Mouse (Mus musculus) left cerebral cortex, adult 11 months (tissue): Measurements from ENCODE around the gene Tmem185b.
A peak's percentile ranks its signal among the peaks of the same experiment; 100 is the strongest.

ENCODE experiments used
- DNase-seq: peaks from one replicate; pipeline ENCODE4 v3.0.0; 2022; ENCODE audit warnings: low spot score

Tmem185b gene

DNA sequence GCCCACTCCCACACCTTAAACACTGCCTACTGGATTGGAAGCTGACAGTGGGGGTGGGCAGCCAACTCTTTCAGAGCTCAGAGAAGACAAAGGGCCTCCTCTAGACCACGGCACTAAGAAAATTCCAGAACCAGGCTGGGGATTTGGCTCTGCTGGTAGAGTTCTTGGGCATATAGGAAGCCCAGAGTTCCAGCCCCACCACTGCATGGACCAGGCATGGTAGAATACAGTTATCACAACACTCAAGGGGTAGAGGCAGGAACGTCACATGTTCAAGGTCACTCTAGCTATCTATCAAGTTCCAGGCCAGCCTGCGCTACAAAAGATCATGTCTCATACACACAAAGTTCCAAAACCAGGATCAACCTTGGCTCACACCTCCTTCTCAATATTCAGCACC, 22.8 kb upstream of the Tmem185b start:
- DNase-seq, result no peak

DNA sequence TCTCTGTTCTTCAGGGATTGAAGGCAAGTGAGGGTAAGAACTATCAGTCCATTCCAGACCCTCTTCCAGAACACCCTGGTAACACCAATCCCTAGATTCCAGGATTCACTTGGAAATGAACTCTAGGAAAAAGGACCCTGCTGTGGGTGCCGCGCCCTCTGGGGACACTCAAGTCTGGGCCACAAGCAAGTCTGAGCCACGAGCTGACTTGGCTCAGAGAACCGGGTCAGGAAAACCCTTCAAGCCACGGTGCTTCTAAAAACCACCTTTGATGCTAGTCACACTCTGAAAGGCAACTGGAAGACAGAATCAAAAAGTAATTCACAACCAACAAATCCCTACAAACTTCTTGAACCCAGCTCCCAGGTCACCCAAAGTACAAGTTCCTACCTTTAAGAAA, 22.2 kb upstream of the Tmem185b start:
- DNase-seq, result no peak

DNA sequence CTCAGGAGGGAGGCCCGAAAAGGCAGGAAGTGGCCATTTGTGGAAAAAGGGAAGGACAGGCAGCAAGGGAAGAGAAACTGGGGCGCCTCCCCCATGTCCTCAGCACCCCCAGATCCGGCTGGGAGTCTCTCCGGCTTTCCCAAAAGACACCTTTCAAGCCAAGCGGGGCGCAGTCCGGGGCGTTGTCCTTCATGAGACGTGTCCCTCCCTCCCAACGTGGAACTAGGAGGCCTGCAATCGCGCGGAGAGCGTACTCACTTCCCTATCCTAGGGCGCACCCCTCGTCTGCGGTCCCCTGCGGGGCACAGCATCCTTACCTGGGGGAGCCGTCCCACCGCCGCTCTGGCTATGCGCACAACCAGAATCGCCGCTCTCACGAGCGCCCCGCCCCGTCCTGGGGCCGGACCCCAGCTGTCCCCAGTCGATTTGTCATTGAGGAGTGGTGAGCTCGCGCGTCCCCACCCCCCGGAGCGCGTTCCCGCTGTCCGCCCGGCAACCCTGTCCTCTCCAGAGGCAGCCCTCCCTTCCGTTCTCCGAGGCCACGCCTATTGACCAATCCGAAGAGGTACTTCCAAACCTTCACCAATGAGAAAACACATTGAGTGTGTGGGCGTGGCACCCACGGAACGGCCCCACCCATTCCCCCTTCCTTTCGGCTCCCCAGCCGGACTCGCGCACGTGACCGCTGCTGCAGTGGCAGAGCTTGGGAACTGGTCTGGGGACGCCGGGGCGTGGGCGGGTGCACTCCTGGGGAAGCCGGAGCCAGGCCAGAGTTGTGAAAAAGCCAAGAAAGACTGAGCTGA, 21.5 kb upstream of the Tmem185b start, which contains the start of gene Ralb:
Ralb (minus strand) TSS at position 535 of the 803 bp plus-strand sequence.
- peak; percentile 98 for DNase-seq

DNA sequence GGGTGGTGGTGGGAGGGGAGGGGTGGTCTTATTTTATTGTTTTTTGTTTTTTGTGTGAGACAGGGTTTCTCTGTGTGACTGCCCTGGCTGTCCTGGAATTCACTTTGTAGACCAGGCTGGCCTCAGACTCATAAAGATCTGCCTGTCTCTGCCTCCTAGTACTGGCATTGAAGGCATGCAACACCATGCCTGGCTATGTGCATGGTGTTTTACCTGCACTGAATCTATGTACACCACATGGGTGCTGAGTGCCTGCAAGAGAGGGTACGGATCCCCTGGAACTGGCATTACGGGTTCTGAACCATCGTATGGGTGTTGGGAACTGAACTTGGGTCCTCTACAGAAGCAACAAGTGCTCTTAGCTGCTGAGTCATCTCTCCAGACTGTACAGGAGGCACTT, 20.0 kb upstream of the Tmem185b start:
- DNase-seq, result no peak

DNA sequence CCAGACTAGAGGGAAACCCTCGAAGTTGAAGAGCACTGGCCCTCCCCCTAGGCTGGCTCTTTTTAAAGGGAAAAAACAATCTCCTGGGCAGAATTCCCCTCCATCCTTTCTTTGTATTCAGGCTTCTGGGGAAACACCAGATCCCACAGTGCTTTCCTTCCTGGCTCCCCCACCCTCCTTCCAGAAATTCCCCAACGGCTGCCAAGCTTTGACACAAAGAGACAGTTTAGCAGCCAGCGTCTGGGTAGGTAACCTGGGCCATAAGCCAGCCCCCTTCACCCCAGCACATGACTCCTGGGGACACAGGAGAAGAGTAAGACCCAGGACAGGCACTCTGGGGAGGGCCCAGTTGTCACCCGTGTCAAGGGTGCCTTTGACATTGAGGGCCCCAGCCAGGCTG, 17.4 kb upstream of the Tmem185b start:
- DNase-seq, result no peak

DNA sequence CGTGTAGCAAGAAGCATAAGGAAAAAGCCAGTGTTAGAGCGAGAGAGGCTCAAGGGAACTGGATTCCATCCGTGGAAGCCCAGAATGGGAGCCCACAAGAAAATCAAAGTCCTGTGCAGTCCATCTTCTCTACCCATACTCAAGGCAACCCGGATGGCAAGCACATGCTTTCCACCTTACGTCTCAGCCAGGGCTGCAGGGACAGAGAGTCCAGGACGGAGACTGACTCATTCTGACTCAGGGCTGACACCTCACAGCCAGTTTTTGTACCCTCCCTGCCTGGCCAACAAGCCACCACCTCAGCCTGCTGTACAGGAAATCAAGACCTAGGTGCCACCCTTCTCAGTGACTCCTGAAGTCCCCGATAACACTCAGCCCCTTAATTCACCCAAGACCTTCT, 16.5 kb upstream of the Tmem185b start:
- DNase-seq, result no peak

DNA sequence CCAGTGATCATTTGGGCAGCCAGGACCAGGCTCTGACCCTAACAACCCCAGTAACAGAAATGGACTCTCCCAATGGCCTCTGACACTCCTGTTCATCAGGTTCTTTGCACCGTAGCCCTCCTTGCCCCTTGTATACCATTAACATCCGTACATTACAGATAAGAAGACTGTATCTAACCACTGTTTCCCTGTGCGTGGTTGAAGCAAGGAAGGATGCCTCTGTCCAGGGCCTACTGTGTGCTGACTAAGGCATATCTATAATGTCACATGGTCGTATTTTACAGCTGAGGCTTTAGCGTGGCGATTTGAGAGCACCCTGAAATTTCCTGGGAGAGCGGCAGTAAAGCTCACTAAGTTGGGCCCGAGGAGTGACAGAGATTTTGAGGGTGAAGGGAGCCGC, 15.6 kb upstream of the Tmem185b start:
- no peak for DNase-seq

DNA sequence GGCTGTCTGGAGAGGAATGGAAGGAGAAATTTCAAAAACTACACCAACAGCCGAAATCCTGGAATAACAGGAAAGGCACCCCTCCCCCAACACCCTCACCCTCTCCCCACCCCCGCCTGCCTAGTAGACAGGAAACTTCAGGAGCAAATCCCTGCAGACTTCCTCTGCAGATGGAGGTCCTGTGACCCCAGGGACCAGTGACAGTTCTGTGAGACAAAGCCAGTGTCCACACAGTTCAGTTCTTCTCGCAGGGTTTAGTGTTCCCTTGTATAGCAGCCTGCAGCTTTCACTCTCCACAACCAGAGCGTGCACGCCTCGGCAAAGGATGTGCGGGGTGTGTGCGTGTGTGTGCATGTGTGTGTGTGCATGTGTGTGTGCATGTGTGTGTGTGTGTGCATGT, 15.1 kb upstream of the Tmem185b start:
- DNase-seq, result no peak

DNA sequence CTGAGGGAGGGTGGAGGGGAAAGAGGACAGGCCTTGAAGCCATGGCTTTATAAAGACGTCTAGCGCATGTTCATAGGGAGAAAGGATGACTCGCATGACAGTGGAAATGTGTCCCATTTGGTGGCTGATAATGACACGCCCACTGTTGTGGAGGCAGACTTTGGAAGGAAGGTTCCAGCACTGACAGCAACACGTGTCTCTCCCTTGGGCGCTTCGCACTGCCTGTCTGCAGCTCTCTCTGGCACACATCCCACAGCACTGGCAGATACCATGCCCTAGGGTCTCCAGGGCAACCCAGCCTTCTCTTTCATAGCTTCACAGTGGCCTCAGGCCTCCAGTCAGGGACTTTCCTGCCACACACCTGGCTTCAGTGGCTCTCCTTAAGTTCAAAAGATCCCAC, 7.9 kb upstream of the Tmem185b start:
- DNase-seq, result no peak

DNA sequence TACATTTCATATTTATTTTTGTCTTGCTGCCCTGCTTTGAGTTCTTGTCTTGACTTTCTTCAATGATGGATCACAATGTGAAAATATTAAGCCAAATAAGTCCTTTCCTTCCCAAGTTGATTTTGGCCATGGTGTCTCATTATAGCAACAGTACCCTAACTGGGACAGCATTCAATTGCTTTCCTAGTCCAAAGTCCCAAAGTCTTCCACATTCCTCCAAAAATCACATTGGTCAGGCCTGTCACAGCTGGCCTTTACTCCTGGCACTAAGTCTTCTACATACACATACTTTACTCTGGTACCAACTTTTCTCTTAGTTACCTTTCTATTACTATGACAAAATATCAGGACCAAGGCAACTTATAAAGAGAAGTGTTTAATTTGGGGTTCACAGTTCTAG, 7.2 kb upstream of the Tmem185b start:
- no peak for DNase-seq

DNA sequence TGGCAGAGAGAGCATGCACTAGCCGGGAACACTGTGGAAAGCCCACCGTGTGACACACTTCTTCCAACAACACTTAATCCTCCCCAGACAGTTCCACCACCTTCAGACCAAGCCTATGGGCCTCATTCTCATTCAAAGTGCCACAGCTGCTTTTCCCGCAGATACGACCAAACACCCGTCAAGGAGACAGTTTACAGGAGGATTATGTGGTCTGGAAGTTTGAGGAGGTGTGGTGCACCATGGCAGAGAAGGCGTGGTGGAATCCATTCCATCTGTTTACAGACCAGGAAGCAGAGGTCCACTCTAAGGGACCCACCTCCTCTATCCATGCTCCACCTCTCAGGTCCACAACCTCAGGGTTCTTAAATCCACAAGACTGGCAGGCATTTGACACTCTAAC, 6.7 kb upstream of the Tmem185b start:
- DNase-seq, result no peak

DNA sequence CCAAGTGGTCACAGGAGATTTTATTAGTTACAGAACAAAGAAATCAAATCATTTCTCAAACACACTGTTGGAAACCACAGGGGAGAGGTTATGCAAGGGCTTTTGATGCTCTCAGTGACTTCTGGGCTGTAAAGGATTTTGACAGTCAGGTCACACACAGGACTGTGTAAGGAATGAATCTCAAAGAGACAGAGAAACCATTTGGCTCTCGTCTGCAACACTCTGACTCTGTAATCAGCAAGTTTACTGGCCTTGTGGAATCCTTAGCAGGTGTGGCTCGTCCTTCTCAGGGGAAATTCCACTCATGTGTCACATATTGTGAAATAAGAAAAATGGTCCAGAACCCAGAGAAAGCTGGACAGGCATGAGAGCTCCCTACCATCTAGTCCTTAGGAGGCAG, 4.9 kb upstream of the Tmem185b start:
- no peak for DNase-seq

DNA sequence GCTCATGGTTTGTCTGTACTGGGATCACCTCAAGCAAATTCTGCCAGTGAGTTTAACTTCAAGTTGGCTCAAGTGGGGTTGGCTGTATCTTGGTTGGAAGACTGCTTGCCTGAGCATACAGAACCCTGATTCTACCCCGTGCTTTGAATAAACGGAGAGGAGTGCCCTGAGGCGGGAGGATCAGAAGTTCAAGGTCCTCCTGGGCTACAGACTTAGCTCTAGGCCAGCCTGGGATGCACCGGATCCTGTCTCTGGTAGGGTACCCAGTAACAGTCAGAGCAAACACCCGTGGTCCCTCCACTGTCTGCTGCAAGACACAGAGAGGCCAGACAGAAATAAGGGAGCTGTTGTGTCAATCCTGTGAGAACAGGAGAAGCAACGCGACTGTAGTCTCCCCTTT, 4.3 kb upstream of the Tmem185b start:
- no peak for DNase-seq

DNA sequence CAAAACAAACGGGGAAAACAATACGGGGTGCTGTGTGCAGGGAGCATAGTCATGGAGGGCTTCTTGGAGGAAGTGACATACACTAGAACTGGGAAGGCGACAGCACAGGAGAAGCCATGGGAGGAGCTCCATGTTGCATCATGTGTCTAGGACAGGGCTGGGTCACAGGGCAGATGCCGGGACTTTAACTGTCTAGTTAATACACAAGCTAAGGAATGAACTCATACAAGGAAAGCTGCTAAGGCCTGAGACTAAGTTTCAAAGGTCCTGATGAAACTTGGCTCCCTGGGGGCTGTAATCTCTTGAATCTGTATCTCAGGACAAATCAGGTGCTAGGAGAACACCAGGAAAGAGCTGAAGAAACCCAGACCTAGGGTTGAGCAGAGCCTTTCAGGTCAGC, 3.2 kb upstream of the Tmem185b start:
- DNase-seq, result no peak

DNA sequence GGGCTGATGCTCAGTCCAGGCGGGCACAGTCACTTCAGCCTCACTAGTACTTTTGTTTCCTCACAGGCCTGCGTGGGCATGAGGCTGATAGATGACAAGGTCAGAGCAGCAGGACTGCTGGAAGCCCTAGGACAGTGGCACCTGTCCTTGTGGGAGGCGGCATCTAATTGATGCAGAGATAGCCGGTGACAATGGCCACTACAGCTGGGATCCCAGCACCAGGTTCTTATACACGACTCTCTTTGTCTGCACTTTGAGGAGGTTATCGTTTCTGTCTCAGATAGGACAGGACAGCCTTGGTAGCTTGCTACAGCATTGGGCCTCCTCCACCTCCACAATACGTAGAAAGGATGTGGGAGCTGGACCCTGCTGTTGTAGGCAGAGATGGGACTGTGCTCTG, 2.6 kb upstream of the Tmem185b start:
- no peak for DNase-seq

DNA sequence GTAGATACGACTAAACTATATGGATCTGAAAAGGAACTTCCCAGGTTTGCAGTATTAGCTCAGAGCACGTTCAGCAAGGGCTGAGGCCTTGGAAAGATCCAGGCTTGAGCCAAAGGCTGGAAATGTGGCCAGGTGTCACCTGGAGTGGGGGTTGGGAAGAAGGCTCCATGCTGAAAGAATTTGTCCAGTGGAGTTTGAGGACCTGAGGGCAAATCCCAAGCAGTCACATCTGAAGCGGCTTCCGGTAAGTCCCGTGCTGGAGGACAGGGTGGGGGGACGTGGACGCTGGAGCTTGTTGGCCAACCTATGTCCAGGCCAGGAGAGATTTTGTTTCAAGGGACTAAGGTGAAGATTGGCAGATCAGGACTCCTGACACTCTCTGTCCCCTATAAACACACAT, 2.1 kb upstream of the Tmem185b start:
- no peak for DNase-seq

DNA sequence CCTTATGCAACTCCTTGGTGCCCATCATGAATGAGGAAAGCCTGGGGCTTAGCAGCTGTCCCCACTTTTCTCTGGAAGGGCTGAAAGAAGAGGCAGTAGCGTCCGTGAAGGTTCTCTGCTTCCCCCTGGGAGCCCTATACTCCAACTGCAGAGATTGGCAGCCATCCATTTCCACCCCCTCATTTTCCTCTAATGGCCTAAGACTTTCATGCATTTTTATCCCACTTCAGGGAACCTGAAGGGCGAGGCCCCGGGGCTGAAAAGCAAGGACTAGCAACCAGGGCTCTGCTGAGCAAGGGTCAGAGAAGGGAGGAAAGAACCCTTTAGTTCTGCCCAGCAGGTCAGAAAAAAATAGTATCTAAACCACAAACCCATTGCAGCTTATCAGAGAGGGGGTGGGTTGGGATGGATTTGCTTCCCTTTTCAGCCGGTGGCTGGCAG, 936 bp upstream of the Tmem185b start:
- DNase-seq, result no peak

DNA sequence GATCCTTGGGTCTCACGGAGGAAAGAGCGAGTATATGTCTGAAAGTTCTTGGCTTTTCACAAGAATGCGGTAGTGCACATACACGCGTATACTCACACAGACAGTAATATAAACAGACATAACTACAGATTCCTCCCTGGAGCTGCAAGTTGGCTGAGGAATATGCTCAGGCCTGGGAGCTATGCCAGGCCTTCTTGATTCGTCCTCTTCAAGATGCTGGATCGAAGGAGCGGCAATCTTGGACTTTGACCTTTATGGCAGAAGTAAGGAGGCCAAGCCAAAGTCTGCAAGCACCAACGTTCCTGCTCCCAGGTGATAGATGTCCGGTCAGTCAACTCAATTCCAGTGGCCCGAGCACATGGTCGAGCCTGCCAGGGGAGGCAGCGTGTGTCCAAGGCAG, 5.0 kb downstream of the Tmem185b start:
- DNase-seq, result no peak

DNA sequence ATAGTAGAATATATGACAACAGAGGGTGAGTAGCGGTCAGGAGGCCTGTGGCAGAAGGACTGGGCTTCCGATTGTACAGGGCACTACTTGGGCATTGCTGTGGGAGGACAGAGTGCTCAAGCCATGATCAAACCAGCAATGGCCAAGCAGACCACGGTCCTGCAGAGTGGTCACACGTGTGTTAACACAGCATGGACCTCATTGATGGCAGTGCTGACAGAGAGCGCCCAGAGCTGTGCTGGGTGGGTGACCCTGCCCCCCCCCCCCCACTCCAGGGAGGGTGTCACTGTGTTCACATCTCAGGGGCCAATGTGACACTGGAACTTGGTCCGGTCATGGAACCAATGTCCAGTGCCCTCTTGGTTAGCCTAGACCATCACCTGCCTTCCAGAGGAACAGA, 6.2 kb downstream of the Tmem185b start:
- no peak for DNase-seq

DNA sequence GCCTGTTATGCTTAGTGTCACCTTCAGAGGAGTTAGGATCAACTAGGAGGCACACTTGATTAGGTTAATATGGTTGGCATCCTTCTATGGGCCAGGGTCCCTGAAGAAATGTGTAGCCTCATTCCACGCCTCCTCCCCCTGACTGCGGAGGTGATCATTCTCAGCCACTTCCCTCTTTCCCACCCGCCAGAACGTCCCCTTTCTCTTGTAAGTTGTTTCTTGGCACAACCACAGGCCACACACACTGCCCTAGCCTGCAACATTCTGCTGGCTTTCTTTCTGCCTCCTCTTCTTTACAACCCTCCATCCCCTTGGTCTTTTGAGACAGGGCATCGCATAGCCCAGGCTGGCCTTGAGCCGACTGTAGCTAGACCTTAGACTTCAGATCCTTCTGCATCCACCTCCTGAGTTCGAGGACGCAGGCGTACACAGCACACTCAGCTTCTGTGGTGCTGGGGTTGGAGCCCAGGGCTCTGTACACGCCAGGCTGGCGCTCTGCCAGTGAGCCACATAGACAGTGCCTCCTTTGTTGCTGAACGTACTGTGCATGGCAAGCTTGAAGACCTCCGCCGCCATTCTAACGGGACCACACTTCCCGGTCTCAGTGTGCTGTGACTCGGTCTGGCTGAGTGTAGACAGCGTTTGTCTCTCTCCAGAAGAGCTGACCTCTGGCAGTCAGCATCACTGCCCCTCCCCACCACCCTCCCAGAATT, 7.3 kb downstream of the Tmem185b start:
- no peak for DNase-seq

DNA sequence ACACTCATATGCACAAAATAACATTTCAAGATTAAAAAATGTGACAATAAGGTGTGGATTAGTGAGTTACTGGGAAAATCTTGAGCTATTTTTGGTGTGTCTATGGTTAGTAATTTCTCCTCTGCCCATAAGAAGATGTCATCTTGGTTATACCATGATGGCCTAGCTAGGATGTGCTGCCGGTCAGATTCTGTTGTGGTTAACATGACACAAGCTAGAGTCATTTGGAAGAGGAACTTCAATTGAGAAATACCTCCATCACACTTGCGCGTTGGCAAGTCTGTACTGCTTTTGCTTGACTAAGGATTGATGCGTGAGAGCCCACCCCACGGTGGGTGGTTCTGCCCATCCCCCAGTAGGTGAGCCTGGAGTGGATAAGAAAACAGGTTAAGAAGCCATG, 8.4 kb downstream of the Tmem185b start:
- DNase-seq, result no peak

DNA sequence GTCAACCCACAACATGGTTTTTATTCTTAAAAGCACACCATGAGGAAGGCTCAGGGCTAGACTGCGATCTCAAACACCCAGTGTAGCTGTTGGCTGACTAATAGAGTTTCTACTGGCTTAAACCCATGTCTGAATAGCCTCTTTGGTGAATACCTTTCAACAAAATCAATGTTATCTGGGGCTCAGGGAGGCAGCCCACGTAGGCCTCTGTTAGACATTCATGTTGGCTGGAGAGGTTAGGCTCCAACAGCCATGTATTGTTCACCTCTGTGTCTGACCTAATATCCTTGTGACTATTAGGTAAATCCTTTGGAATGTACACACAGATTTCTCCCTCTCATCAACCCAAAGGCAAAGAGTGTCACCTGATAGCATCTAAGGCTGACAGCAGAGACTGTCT, 10.2 kb downstream of the Tmem185b start:
- no peak for DNase-seq

DNA sequence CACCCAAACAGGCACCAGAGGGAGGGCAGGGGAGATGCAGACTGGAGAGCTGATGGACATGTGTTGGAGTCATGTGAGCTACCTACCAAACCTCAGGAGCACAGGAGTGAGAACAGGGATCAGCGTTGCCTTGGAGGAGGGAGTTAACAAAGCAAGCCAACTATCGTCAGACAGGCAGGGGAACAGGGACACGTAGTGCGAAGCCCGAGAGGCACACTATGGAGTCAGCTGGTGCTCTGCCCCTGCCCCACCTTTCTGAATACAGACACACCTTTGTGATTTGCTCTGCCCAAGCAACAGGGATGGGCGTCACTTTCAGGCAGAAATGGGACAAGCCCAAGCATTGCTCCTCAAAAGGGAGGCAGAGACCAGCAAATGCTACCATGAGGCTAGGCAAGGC, 11.7 kb downstream of the Tmem185b start:
- DNase-seq, result no peak

DNA sequence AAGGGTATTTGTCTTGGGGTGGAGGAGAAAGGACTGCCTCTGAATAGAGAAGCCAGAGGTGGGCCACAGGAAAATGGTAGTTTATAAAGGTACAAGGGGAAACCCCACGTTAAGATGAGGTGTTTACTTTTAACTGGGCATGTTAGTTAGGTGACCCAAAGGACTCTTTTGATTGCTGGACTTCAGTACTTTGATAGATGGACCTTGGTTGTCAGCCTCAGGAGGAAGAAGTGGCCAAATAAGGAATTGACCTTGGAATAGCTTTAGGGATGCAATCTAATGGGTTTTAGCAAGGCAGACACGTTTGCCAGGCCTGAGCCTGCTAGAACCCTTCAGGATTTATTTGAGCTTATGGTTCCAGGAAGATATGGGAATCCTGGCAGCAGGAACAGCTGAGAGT, 13.3 kb downstream of the Tmem185b start:
- DNase-seq, result no peak
